Mouse (Mus musculus) C2C12 (cell line): Measurements from ENCODE around the gene Tubb2b.

Experiments
- CTCF ChIP-seq: IDR thresholded peaks from one replicate; pipeline ENCODE4 v1.5.1; 2011; ENCODE audit not compliant: control insufficient read depth, insufficient read depth, insufficient read length
- MAX ChIP-seq: IDR thresholded peaks from one replicate; pipeline ENCODE4 v1.6.1; 2011; ENCODE audit warnings: mild to moderate bottlenecking, control low read depth
- USF1 ChIP-seq: IDR thresholded peaks from one replicate; pipeline ENCODE4 v1.6.1; 2011; ENCODE audit warnings: low read depth, mild to moderate bottlenecking, control low read depth, moderate library complexity

- TF ChIP-seq CTCF (no peak), USF1 (no peak), MAX (no peak)
Observed at GRCm38 (mm10) chr13:34136605-34137004, 6.3 kb upstream of the Tubb2b start.
